Mouse (Mus musculus) myocyte (in vitro differentiated cells): ENCODE measurements at regions not wholly inside any gene's neighbourhood (a gene's known extent, or its start where the extent isn't known, plus 50 kb on each side); places are given as distances from the start of the nearest gene placed in this dataset.

Experiments
- H3K27me3 ChIP-seq: one replicate; pipeline ENCODE4 v1.6.1; 2011; ENCODE audit not compliant: control insufficient read depth, insufficient read depth, insufficient read length
- H3K36me3 ChIP-seq: one replicate; pipeline ENCODE4 v1.6.1; 2011; ENCODE audit not compliant: control insufficient read depth, insufficient read depth
- H3K4me2 ChIP-seq: one replicate; pipeline ENCODE4 v1.6.1; 2011; ENCODE audit warnings: low read depth, control low read depth
- H3K4me3 ChIP-seq: one replicate; pipeline ENCODE4 v1.5.1; 2011; ENCODE audit warnings: mild to moderate bottlenecking, control low read depth, moderate library complexity
- H3K79me2 ChIP-seq: one replicate; pipeline ENCODE4 v1.6.1; 2011; ENCODE audit not compliant: control insufficient read depth, insufficient read depth
- H3ac ChIP-seq: one replicate; pipeline ENCODE4 v1.6.1; 2011; ENCODE audit not compliant: control insufficient read depth, insufficient read length
- CEBPB ChIP-seq: IDR thresholded peaks from 2 replicates; pipeline ENCODE4 v1.6.1; 2011; ENCODE audit warnings: mild to moderate bottlenecking, moderate library complexity; ENCODE audit not compliant: poor library complexity, insufficient read depth, severe bottlenecking
- E2F4 ChIP-seq: IDR thresholded peaks from one replicate; pipeline ENCODE4 v1.6.1; 2011; ENCODE audit warnings: mild to moderate bottlenecking, control low read depth, moderate library complexity; ENCODE audit not compliant: insufficient read depth
- MYOG ChIP-seq, 3 experiments: IDR thresholded peaks; one replicate each; pipeline ENCODE4 v1.6.1; 2011; ENCODE audit warnings: control low read depth in 2 of 3, low read depth in 2 of 3, mild to moderate bottlenecking in 2 of 3; ENCODE audit not compliant: insufficient read length in 2 of 3, control insufficient read depth in 1 of 3, insufficient read depth in 1 of 3
- POLR2A ChIP-seq: IDR thresholded peaks from one replicate; pipeline ENCODE4 v1.6.1; 2011; ENCODE audit warnings: low read depth, mild to moderate bottlenecking, control low read depth, moderate library complexity; ENCODE audit not compliant: insufficient read length
- POLR2AphosphoS2 ChIP-seq: IDR thresholded peaks from one replicate; pipeline ENCODE4 v1.6.1; 2011; ENCODE audit warnings: low read depth, control low read depth; ENCODE audit not compliant: insufficient read length
- REST ChIP-seq: IDR thresholded peaks from one replicate; pipeline ENCODE4 v1.6.1; 2011; ENCODE audit warnings: mild to moderate bottlenecking, control low read depth, moderate library complexity; ENCODE audit not compliant: insufficient read depth, insufficient read length
- SRF ChIP-seq: IDR thresholded peaks from one replicate; pipeline ENCODE4 v1.6.1; 2011; ENCODE audit warnings: low read depth; ENCODE audit not compliant: control insufficient read depth, insufficient read length
- TCF3 ChIP-seq: IDR thresholded peaks from one replicate; pipeline ENCODE4 v1.6.1; 2011; ENCODE audit warnings: low read depth, control low read depth; ENCODE audit not compliant: insufficient read length

- Histone ChIP-seq H3ac (no peak overlapping the region), H3K4me2 (no peak overlapping the region), H3K27me3 (no peaks in the 10 kb centered on the region), H3K79me2 (no peaks in the 10 kb centered on the region), H3K4me3 (no peak overlapping the region), H3K36me3 (no peaks in the 10 kb centered on the region)
- TF ChIP-seq MYOG (IDR thresholded peaks at IDR 0.05; ENCODE audit: control insufficient read depth in 1 of 3, insufficient read depth in 1 of 3, insufficient read length in 2 of 3, low read depth in 2 of 3) = no peak
- no peak for TF ChIP-seq TCF3
- TF ChIP-seq POLR2AphosphoS2 = no peak
- no peak for TF ChIP-seq SRF
- no peak for TF ChIP-seq CEBPB
- no peak for TF ChIP-seq E2F4
- no peak for TF ChIP-seq REST
- no peak for TF ChIP-seq POLR2A
These were observed 664.2 kb downstream of the Trhde start for GRCm38 (mm10) chr10:114137924-114138323.

- no peak for TF ChIP-seq TCF3
- Histone ChIP-seq H3K36me3 (no peaks in the 10 kb centered on the region), H3K79me2 (no peaks in the 10 kb centered on the region), H3K4me2 (no peak overlapping the region), H3ac (no peak overlapping the region), H3K27me3 (no peaks in the 10 kb centered on the region), H3K4me3 (no peak overlapping the region)
These were observed 665.0 kb downstream of the Trhde start for GRCm38 (mm10) chr10:114137095-114137494.
